ENCODE assay signal across 18 mouse cellular contexts in genomic region chr4:47316432-47316831, GRCm38 (mm10). TPM values are rescaled to one million over a fixed set of nuclear protein-coding genes. Genes with fewer than 3 reads are reported as not detected.
A peak's percentile ranks its signal among the peaks of the same experiment; 100 is the strongest.
DNase-seq lines count a peak whose midpoint lies in the region; ATAC-seq and TF ChIP-seq lines count a peak whose summit lies in the region.
"Had no signal": no experiment of that assay in that cellular context is flagged by ENCODE, and none has a peak within 500 bp of the region (broad histone marks: within the 10 kb centered on the region; RNA-seq: fewer than 3 reads in every experiment).

No protein-coding gene starts in this region.

- H3K79me2 ChIP-seq in macrophage (ENCODE audit: inconsistent target): no peaks in the 10 kb centered on the region

- H3K27me3 ChIP-seq in hindbrain, embryonic 14.5 days (ENCODE audit: control insufficient read depth, insufficient read depth, low read length): no peaks in the 10 kb centered on the region
- H3K27me3 ChIP-seq: embryonic facial prominence, embryonic 12.5 days had no signal

- H3K4me3 ChIP-seq in layer of hippocampus, adult 2 months: no peak overlapping the region
- no peak overlapping the region for H3K4me3 ChIP-seq in macrophage (ENCODE audit: inconsistent target)
- no peak overlapping the region for H3K4me3 ChIP-seq in hindbrain, embryonic 14.5 days (replicated peaks; ENCODE audit: low read length)
- H3K4me3 ChIP-seq: embryonic facial prominence, embryonic 12.5 days; midbrain, embryonic 10.5 days had no signal

- ATAC-seq in hindbrain, embryonic 14.5 days (ENCODE audit: low FRiP score): no peak
- no peak for ATAC-seq in activated CD4-positive, CD25-positive, alpha-beta regulatory T cell, adult 4 months
- ATAC-seq: hindbrain, embryonic 16.5 days had no signal

- no peak overlapping the region for H3K4me2 ChIP-seq in hindbrain, embryonic 14.5 days (replicated peaks)
- H3K4me2 ChIP-seq: embryonic facial prominence, embryonic 12.5 days; liver, embryonic 11.5 days had no signal

- peak; percentile 63 to 70 for DNase-seq in cerebellum, postnatal 14 days
- DNase-seq in cerebellum, adult 9-11 months: no peak
- no peak for DNase-seq in layer of hippocampus, adult 2 months (ENCODE audit: low spot score in 2 of 2)
- DNase-seq in layer of hippocampus, adult 9-10 months (ENCODE audit: low spot score): no peak
- DNase-seq in gastrocnemius, adult 18-20 months (ENCODE audit: low spot score): peak; percentile 51
- DNase-seq in hindbrain, embryonic 14.5 days (ENCODE audit: low spot score): no peak
- DNase-seq: cerebellum, adult 8-10 months; kidney, adult 18-20 months; kidney, postnatal 25 days; lung, postnatal 14 days; spleen, adult 18-20 months; thymus, postnatal 25 days had no signal

- WGBS in macrophage (ENCODE audit: missing documents): 86% methylated on average over 6 of the region's 6 CpGs
- 84% methylated on average over 6 of the region's 6 CpGs for WGBS in hindbrain, embryonic 14.5 days

- H3K9me3 ChIP-seq in hindbrain, embryonic 14.5 days (ENCODE audit: control insufficient read depth, low read length): no peaks in the 10 kb centered on the region
- H3K9me3 ChIP-seq: embryonic facial prominence, embryonic 12.5 days; midbrain, embryonic 10.5 days had no signal

- no peaks in the 10 kb centered on the region for H3K36me3 ChIP-seq in macrophage (ENCODE audit: inconsistent target)
- no peaks in the 10 kb centered on the region for H3K36me3 ChIP-seq in hindbrain, embryonic 14.5 days (replicated peaks; ENCODE audit: control insufficient read depth, insufficient read depth)
- H3K36me3 ChIP-seq: embryonic facial prominence, embryonic 12.5 days; midbrain, embryonic 10.5 days had no signal

- H3K27ac ChIP-seq in layer of hippocampus, adult 2 months: peak overlapping the region; percentile 24
- peak overlapping the region; percentile 62; the same call in 1 of the 2 replicates for H3K27ac ChIP-seq in macrophage
- no peak overlapping the region for H3K27ac ChIP-seq in hindbrain, embryonic 14.5 days
- H3K27ac ChIP-seq: embryonic facial prominence, embryonic 12.5 days; midbrain, embryonic 10.5 days had no signal

- H3K9ac ChIP-seq in hindbrain, embryonic 14.5 days: no peak overlapping the region
- H3K9ac ChIP-seq: embryonic facial prominence, embryonic 12.5 days had no signal

- no peak for TF ChIP-seq CTCF in layer of hippocampus, adult 2 months (conservative IDR thresholded peaks at IDR 0.05)

- no peaks in the 10 kb centered on the region for H3K4me1 ChIP-seq in hindbrain, embryonic 14.5 days (replicated peaks; ENCODE audit: control insufficient read depth, insufficient read depth, low read length)
- H3K4me1 ChIP-seq: embryonic facial prominence, embryonic 12.5 days; midbrain, embryonic 10.5 days had no signal

RNA-seq across cellular contexts. Expression of gene Tgfbr1, which starts 36.6 kb away (rescaled TPM):
- total RNA-seq in layer of hippocampus, adult 2 months (2021): 10 to 100 TPM; 19.9 to 24.4 TPM
- total RNA-seq in gastrocnemius, adult 18-20 months (2021): 10 to 100 TPM; 21.5 to 24.3 TPM
- total RNA-seq in macrophage (2018; cell fraction: chromatin; rRNA removed): 100 to 1,000 TPM in 5 of 26 experiments, 10 to 100 TPM in 21; 20.5 to 186 (median 43.9) TPM
- total RNA-seq in macrophage (2018; cell fraction: cytosol; rRNA removed): 100 to 1,000 TPM in 1 of 26 experiments, 10 to 100 TPM in 25; 23.9 to 110 (median 47.2) TPM
- total RNA-seq in macrophage (2018; cell fraction: nucleus; rRNA removed): 100 to 1,000 TPM in 5 of 26 experiments, 10 to 100 TPM in 21; 44.0 to 183 (median 73.9) TPM
- polyA plus RNA-seq in macrophage (2018): 31.9 to 48.4 TPM (median 37.0 TPM) in 3 replicates
- 40.1 and 41.4 TPM in 2 replicates for polyA plus RNA-seq in hindbrain, embryonic 14.5 days (2014; fragmentation: Nextera tagmentation; extraction: Ambion mirVana)
- polyA plus RNA-seq in activated CD4-positive, CD25-positive, alpha-beta regulatory T cell, adult 4 months (2017; shearing (Covaris generic)): 10 to 100 TPM; 35.2 to 38.2 TPM

Comparison
In these comparisons a context has a peak if more than half of its experiments do, and no peak if none do; other contexts are left out.
1. DNase-seq: peak in cerebellum, postnatal 14 days (2 of 2) and gastrocnemius, adult 18-20 months (single experiment); none in cerebellum, adult 9-11 months (single experiment), layer of hippocampus, adult 2 months (0 of 2), layer of hippocampus, adult 9-10 months (single experiment) and hindbrain, embryonic 14.5 days (single experiment).